Mouse (Mus musculus) embryonic fibroblast, embryonic 13.5 days (primary cell): ENCODE results near the gene Tmod4.
"Not testable (repeated sequence)": the region's sequence is repeated elsewhere in the genome, so short reads cannot be mapped to it uniquely, and the experiment has no call there.

Source experiments
- CTCF ChIP-seq: IDR thresholded peaks from 2 replicates; pipeline ENCODE4 v1.5.1; 2011; ENCODE audit warnings: mild to moderate bottlenecking, control low read depth, low read length, moderate library complexity, borderline replicate concordance; ENCODE audit not compliant: insufficient read depth
- POLR2A ChIP-seq: IDR thresholded peaks from 2 replicates; pipeline ENCODE4 v1.6.1; 2011; ENCODE audit warnings: low read depth, mild to moderate bottlenecking, control low read depth, low read length, moderate library complexity

- TF ChIP-seq CTCF, POLR2A: not testable (repeated sequence)
Observed at GRCm38 (mm10) chr3:95132389-95132788, 8.1 kb downstream of the Tmod4 start.
